Mouse (Mus musculus): ENCODE measurements at regions not wholly inside any gene's neighbourhood (a gene's known extent, or its start where the extent isn't known, plus 50 kb on each side); places are given as distances from the start of the nearest gene placed in this dataset.
A peak's percentile ranks its signal among the peaks of the same experiment; 100 is the strongest.

- peak in 1 of 2 experiments; percentile 10 for DNase-seq (ENCODE audit: low spot score in 2 of 2)
Measured at GRCm38 (mm10) chr8:5800594-5800993, 695.4 kb upstream of the Slc10a2 start.

- DNase-seq (ENCODE audit: low spot score in 2 of 2) = no peak
Measured at GRCm38 (mm10) chr8:5756366-5756765, 651.2 kb upstream of the Slc10a2 start.

DNA sequence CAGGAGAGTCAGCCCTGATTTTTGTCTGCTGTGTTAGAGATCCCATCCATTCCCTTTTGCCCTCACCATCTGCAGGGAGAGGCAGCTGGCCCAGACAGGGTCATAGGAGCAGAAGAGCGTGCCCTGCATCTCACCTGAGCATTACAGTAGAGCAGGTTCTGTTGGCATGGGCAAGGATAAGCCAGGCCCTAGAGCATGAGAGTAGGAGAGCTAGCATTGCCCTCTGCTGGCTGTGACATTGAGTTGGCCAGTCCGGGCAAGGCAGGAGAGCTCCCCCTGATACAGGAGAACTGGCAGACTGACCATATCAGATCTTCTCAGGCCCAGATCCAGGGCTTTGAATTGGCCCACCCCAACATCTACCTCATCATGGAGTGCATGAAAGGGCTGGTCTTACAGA lies 634.4 kb upstream of the Slc10a2 start:
- DNase-seq (ENCODE audit: low spot score in 2 of 2) = no peak

DNA sequence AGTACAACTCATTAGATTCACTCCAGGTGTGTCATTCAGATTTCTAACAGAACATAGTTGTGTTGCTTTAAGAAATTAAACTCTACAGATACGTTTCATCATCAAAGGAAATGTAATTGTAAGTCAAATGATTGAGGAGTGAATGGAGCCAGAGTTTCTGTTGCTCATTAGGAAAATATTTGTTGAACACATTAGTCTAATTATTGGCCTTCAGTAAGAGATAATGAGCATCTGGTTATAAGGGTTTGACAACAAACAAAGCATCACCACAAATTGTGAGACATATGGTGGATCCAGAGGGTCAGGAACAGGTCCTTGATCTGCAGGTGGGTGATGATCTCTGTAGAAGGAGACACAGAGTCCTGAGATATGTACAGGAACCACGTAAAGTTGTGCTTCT lies 622.3 kb upstream of the Slc10a2 start:
- DNase-seq (ENCODE audit: low spot score in 2 of 2) = no peak

GRCm38 (mm10) chr8:5687999-5688398 lies 582.8 kb upstream of the Slc10a2 start:
- no peak for DNase-seq (ENCODE audit: low spot score in 2 of 2)

DNA sequence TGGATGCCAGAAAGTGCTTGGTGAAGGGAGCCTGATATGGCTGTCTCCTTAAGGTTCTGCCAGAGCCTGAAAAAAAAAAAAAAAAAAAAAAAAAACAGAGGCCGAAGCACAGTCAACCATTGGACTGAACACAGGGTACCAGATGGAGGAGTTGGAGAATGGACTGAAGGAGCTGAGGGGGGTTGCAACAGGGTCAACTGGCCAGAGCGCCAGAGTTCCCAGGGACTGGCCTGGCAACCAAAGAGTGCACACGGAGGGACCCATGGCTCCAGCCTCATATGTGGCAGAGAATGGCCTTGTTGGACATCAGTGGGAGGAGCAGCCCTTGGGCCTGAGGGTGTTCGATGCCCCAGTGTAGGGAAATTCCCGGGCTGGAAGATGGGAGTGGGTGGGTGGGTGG lies 569.8 kb upstream of the Slc10a2 start:
- DNase-seq (ENCODE audit: low spot score in 2 of 2) = no peak

Measured in frontal cortex, postnatal 36 days (tissue).